Mouse (Mus musculus) lung, adult 2 months (tissue): Measurements from ENCODE around the gene Nfs1. TPM values are rescaled to one million over a fixed set of nuclear protein-coding genes. Genes with fewer than 3 reads are reported as not detected.
"Not testable (repeated sequence)": the region's sequence is repeated elsewhere in the genome, so short reads cannot be mapped to it uniquely, and the experiment has no call there.

Experiments used
- DNase-seq: peaks from one replicate; pipeline ENCODE4 v3.0.0; 2022
- H3K4me1 ChIP-seq: fragments of 200-500 bp; 2 replicates; pipeline ENCODE4 v1.6.1; 2011; ENCODE audit warnings: low read length; ENCODE audit not compliant: control insufficient read depth, insufficient read depth
- H3K4me3 ChIP-seq: fragments of 200-500 bp; replicated peaks from 2 replicates; pipeline ENCODE3; 2011; ENCODE audit warnings: low read depth, mild to moderate bottlenecking, control low read depth, low read length; ENCODE audit errors: extremely low read depth
- CTCF ChIP-seq: fragments of 200-500 bp; IDR thresholded peaks from 2 replicates; pipeline ENCODE4 v1.5.1; 2011; ENCODE audit warnings: mild to moderate bottlenecking, low read length, control low read depth; ENCODE audit not compliant: insufficient read depth
- POLR2A ChIP-seq: fragments of 200-500 bp; IDR thresholded peaks from 2 replicates; pipeline ENCODE4 v1.6.1; 2011; ENCODE audit warnings: low read depth, mild to moderate bottlenecking, control low read depth, low read length, borderline replicate concordance; ENCODE audit errors: extremely low read depth
- WGBS: fragments of 180-500 bp; shearing (Covaris S2); methylation state at CpG from one replicate; pipeline ENCODE4 v1.1.7; 2018; 5-methylcytosine and 5-hydroxymethylcytosine counted together
- polyA plus RNA-seq: library from polyadenylated mRNA; depleted of rRNA; stranded (reverse); fragments of >200 nt; gene quantifications from 2 replicates; pipeline ENCODE4 v1.2.3, GENCODE M21; 2012

The Nfs1 gene
- polyA plus RNA-seq, 1 experiment, result 40.6 TPM

- no peak for DNase-seq
- TF ChIP-seq POLR2A, result no peak
- no peak for TF ChIP-seq CTCF
- peaks cover 7% of the 10 kb centered on the region for H3K4me1 ChIP-seq
- WGBS, result 47% methylated on average over 11 of the region's 11 CpGs
- H3K4me3 ChIP-seq, result no peak overlapping the region
These were observed 1.6 kb upstream of the Nfs1 start for GRCm38 (mm10) chr2:156145486-156146130.

- DNase-seq, result no peak
- Histone ChIP-seq H3K4me3 (peak overlapping the region; percentile 79), H3K4me1 (peaks cover 7% of the 10 kb centered on the region)
- 2% methylated on average over 16 of the region's 16 CpGs for WGBS
- TF ChIP-seq CTCF (no peak), POLR2A (no peak)
These were observed 619 bp downstream of the Nfs1 start for GRCm38 (mm10) chr2:156143367-156143766.

- DNase-seq, result no peak
- WGBS, result 84% methylated on average over 2 of the region's 2 CpGs
- no peak overlapping the region for H3K4me3 ChIP-seq
- peaks cover 7% of the 10 kb centered on the region for H3K4me1 ChIP-seq
- TF ChIP-seq POLR2A, result no peak
- no peak for TF ChIP-seq CTCF
These were observed 1.2 kb downstream of the Nfs1 start for GRCm38 (mm10) chr2:156142820-156143219.

DNA sequence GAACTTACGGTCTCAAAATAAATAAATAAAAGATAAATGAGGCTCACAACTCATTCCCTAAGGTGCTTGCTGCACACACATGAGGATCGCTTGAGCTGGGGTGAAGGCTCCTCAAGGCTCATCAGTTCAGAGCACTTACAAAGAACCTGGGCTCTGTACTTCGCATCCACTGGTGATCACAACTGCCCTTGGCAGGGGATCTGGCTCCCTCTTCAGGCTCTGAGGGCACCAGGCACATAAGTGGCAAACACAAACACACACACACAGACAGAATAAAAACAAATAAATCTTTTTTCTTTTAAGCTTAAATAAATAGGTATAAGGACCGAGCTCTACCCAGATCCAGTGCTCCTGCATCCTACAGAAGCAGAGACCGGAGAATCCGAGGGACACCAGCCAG is 8.3 kb downstream of the Nfs1 start:
- no peaks in the 10 kb centered on the region for H3K4me1 ChIP-seq
- 88% methylated on average over 6 of the region's 6 CpGs for WGBS
- TF ChIP-seq CTCF (peak; percentile 27; the same call in 1 of the 2 replicates), POLR2A (no peak)
- no peak for DNase-seq
- H3K4me3 ChIP-seq, result no peak overlapping the region

- 69% methylated on average over 5 of the region's 5 CpGs for WGBS
- TF ChIP-seq CTCF, result no peak
- no peak overlapping the region for H3K4me3 ChIP-seq
- H3K4me1 ChIP-seq, result no peaks in the 10 kb centered on the region
- DNase-seq, result no peak
These were observed 9.8 kb downstream of the Nfs1 start for GRCm38 (mm10) chr2:156134161-156134560.

GRCm38 (mm10) chr2:156126992-156127391 is 17.0 kb downstream of the Nfs1 start, which contains the start of gene Gm28036:
TSS of gene Gm28036 (minus strand) at chr2:156127092.
- Histone ChIP-seq H3K4me3 (no peak within 1 kb of the TSS), H3K4me1 (no peaks in the 10 kb centered on the region)
- 93% methylated on average over 5 of the region's 5 CpGs for WGBS
- TF ChIP-seq CTCF (no peak), POLR2A (no peak)
- DNase-seq, result no peak

- WGBS, result 92% methylated on average over 5 of the region's 5 CpGs
- Histone ChIP-seq H3K4me1 (no peaks in the 10 kb centered on the region), H3K4me3 (no peak overlapping the region)
- TF ChIP-seq CTCF (no peak), POLR2A (no peak)
- no peak for DNase-seq
These were observed 20.3 kb downstream of the Nfs1 start for GRCm38 (mm10) chr2:156123731-156124130.

DNA sequence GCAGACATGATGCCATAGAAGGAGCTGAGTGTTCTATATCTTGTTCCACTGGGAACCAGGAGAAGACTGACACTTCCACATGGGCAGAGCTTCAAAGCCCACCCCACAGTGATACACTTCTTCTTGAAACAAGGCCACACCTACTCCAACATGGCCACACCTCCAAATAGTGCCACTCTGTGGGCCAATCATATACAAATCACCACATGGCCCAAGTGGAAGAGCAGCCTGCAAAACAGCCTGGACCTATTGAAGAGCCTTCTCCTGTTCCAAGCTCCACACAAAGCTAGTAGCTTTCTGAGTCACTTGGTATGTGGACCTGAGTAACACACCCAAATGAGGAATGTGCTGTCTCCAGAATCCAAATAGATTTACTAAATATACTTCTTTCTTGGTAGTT is 24.4 kb downstream of the Nfs1 start:
- no peak overlapping the region for H3K4me3 ChIP-seq
- no peak for TF ChIP-seq POLR2A
- no peaks in the 10 kb centered on the region for H3K4me1 ChIP-seq
- no peak for DNase-seq

DNA sequence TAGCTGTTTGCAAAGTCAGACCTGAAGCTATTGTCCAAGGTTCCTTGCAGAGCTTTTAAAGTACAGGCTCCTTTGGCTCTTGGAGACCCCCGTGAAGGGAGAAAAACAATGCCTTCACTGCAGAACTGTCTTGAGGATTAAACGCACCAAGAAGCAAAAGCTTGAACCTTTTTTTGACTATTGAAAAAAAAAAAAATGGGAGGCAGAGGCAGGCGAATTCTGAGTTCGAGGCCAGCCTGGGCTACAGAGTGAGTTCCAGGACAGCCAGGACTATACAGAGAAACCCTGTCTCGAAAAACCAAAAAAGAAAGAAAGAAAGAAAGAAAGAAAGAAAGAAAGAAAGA is 31.9 kb downstream of the Nfs1 start:
- H3K4me1 ChIP-seq, DNase-seq: not testable (repeated sequence)
- WGBS, result 18% methylated on average over 5 of the region's 5 CpGs
- peak overlapping the region; percentile 98 for H3K4me3 ChIP-seq

- under 1% methylated on average over 70 of the region's 74 CpGs for WGBS
- Histone ChIP-seq H3K4me1 (peaks cover 6% of the 10 kb centered on the region), H3K4me3 (peak within 1 kb of the TSS; percentile 98)
- TF ChIP-seq POLR2A (peak; percentile 76), CTCF (no peak)
- DNase-seq, result peak; percentile 95
These were observed 32.5 kb downstream of the Nfs1 start, which contains the start of the genes Cpne1 and Rbm12 for GRCm38 (mm10) chr2:156111358-156112079. TSS of gene Cpne1 (minus strand) at chr2:156111965. TSS of gene Rbm12 (minus strand) at chr2:156111978.
